Mouse (Mus musculus): ENCODE measurements around the gene Cd59a. TPM values are rescaled to one million over a fixed set of nuclear protein-coding genes. Genes with fewer than 3 reads are reported as not detected.
"Not testable (repeated sequence)": the region's sequence is repeated elsewhere in the genome, so short reads cannot be mapped to it uniquely, and the experiment has no call there.

Cd59a gene
- polyA plus RNA-seq, 1 experiment from 2014 or later = 27.8 TPM

- Histone ChIP-seq H3K4me2 (ENCODE audit: low read depth, low read length) (no peak overlapping the region), H3K36me3 (ENCODE audit: control insufficient read depth, insufficient read depth, low read length) (no peaks in the 10 kb centered on the region), H3K4me1 (replicated peaks; ENCODE audit: control insufficient read depth, insufficient read depth, low read length) (no peaks in the 10 kb centered on the region), H3K27ac (ENCODE audit: low read length) (no peak overlapping the region), H3K4me3 (ENCODE audit: low read length) (no peak overlapping the region), H3K27me3 (ENCODE audit: control insufficient read depth, insufficient read depth, low read depth, low read length) (no peaks in the 10 kb centered on the region), H3K9me3 (ENCODE audit: control insufficient read depth, low read length) (no peaks in the 10 kb centered on the region), H3K9ac (ENCODE audit: low read length) (no peak overlapping the region)
- ATAC-seq (ENCODE audit: low read depth) = no peak
- 74% methylated on average over 3 of the region's 3 CpGs for WGBS
Measured at GRCm38 (mm10) chr2:104114898-104115297, 19.3 kb downstream of the Cd59a start.

- ATAC-seq (ENCODE audit: low read depth); H3K27me3 ChIP-seq (ENCODE audit: control insufficient read depth, insufficient read depth, low read depth, low read length); H3K9me3 ChIP-seq (ENCODE audit: control insufficient read depth, low read length); H3K27ac ChIP-seq (ENCODE audit: low read length); H3K4me2 ChIP-seq (ENCODE audit: low read depth, low read length); H3K36me3 ChIP-seq (ENCODE audit: control insufficient read depth, insufficient read depth, low read length); H3K4me1 ChIP-seq (replicated peaks; ENCODE audit: control insufficient read depth, insufficient read depth, low read length); H3K4me3 ChIP-seq (ENCODE audit: low read length); H3K9ac ChIP-seq (ENCODE audit: low read length): not testable (repeated sequence)
Measured at GRCm38 (mm10) chr2:104117173-104117572, 21.6 kb downstream of the Cd59a start.

- no peak overlapping the region for H3K4me2 ChIP-seq (ENCODE audit: low read depth, low read length)
- H3K4me1 ChIP-seq (replicated peaks; ENCODE audit: control insufficient read depth, insufficient read depth, low read length) = peaks cover 5% of the 10 kb centered on the region
- ATAC-seq (ENCODE audit: low read depth) = no peak
- H3K9ac ChIP-seq (ENCODE audit: low read length) = no peak overlapping the region
- no peaks in the 10 kb centered on the region for H3K36me3 ChIP-seq (ENCODE audit: control insufficient read depth, insufficient read depth, low read length)
- 68% methylated on average over 1 of the region's 1 CpGs for WGBS
- no peak overlapping the region for H3K27ac ChIP-seq (ENCODE audit: low read length)
- H3K9me3 ChIP-seq (ENCODE audit: control insufficient read depth, low read length) = no peaks in the 10 kb centered on the region
- H3K4me3 ChIP-seq (ENCODE audit: low read length) = no peak overlapping the region
- no peaks in the 10 kb centered on the region; the same call in 1 of the 2 replicates for H3K27me3 ChIP-seq (ENCODE audit: control insufficient read depth, insufficient read depth, low read depth, low read length)
Measured at GRCm38 (mm10) chr2:104119097-104119496, 23.5 kb downstream of the Cd59a start.

- no peak overlapping the region for H3K27ac ChIP-seq (ENCODE audit: low read length)
- no peak overlapping the region for H3K4me2 ChIP-seq (ENCODE audit: low read depth, low read length)
- no peaks in the 10 kb centered on the region; the same call in 1 of the 2 replicates for H3K27me3 ChIP-seq (ENCODE audit: control insufficient read depth, insufficient read depth, low read depth, low read length)
- H3K4me3 ChIP-seq (ENCODE audit: low read length) = no peak overlapping the region
- 53% methylated on average over 6 of the region's 6 CpGs for WGBS
- no peak for ATAC-seq (ENCODE audit: low read depth)
- no peaks in the 10 kb centered on the region for H3K9me3 ChIP-seq (ENCODE audit: control insufficient read depth, low read length)
- no peak overlapping the region for H3K9ac ChIP-seq (ENCODE audit: low read length)
- H3K4me1 ChIP-seq (replicated peaks; ENCODE audit: control insufficient read depth, insufficient read depth, low read length) = peaks cover 5% of the 10 kb centered on the region
- no peaks in the 10 kb centered on the region for H3K36me3 ChIP-seq (ENCODE audit: control insufficient read depth, insufficient read depth, low read length)
Measured at GRCm38 (mm10) chr2:104120312-104120711, 24.7 kb downstream of the Cd59a start.

GRCm38 (mm10) chr2:104121681-104122504 lies 26.3 kb downstream of the Cd59a start:
- Histone ChIP-seq H3K9me3 (ENCODE audit: control insufficient read depth, low read length) (no peaks in the 10 kb centered on the region), H3K36me3 (ENCODE audit: control insufficient read depth, insufficient read depth, low read length) (no peaks in the 10 kb centered on the region), H3K27me3 (ENCODE audit: control insufficient read depth, insufficient read depth, low read depth, low read length) (no peaks in the 10 kb centered on the region; the same call in 1 of the 2 replicates), H3K4me2 (ENCODE audit: low read depth, low read length) (peak overlapping the region; percentile 95), H3K4me1 (replicated peaks; ENCODE audit: control insufficient read depth, insufficient read depth, low read length) (peaks cover 5% of the 10 kb centered on the region), H3K9ac (ENCODE audit: low read length) (no peak overlapping the region), H3K27ac (ENCODE audit: low read length) (peak overlapping the region; percentile 67), H3K4me3 (ENCODE audit: low read length) (peak overlapping the region; percentile 74)
- no peak; the same call in 1 of the 2 replicates for ATAC-seq (ENCODE audit: low read depth)
- 66% methylated on average over 8 of the region's 8 CpGs for WGBS

GRCm38 (mm10) chr2:104122505-104123378 lies 27.1 kb downstream of the Cd59a start, which contains the start of gene A930018P22Rik:
Gene A930018P22Rik, plus strand, starts transcription at chr2:104122769.
- peak within 1 kb of the TSS; percentile 64 for H3K9ac ChIP-seq (ENCODE audit: low read length)
- no peaks in the 10 kb centered on the region for H3K36me3 ChIP-seq (ENCODE audit: control insufficient read depth, insufficient read depth, low read length)
- H3K4me2 ChIP-seq (ENCODE audit: low read depth, low read length) = peak within 1 kb of the TSS; percentile 95
- no peaks in the 10 kb centered on the region; the same call in 1 of the 2 replicates for H3K27me3 ChIP-seq (ENCODE audit: control insufficient read depth, insufficient read depth, low read depth, low read length)
- H3K9me3 ChIP-seq (ENCODE audit: control insufficient read depth, low read length) = no peaks in the 10 kb centered on the region
- H3K4me1 ChIP-seq (replicated peaks; ENCODE audit: control insufficient read depth, insufficient read depth, low read length) = peaks cover 5% of the 10 kb centered on the region
- H3K27ac ChIP-seq (ENCODE audit: low read length) = peak within 1 kb of the TSS; percentile 67
- peak within 1 kb of the TSS; percentile 74 for H3K4me3 ChIP-seq (ENCODE audit: low read length)
- peak; percentile 96 for ATAC-seq (ENCODE audit: low read depth)
- WGBS = under 1% methylated on average over 74 of the region's 74 CpGs

- H3K9me3 ChIP-seq (ENCODE audit: control insufficient read depth, low read length) = no peaks in the 10 kb centered on the region
- peak overlapping the region; percentile 95 for H3K4me2 ChIP-seq (ENCODE audit: low read depth, low read length)
- no peaks in the 10 kb centered on the region for H3K36me3 ChIP-seq (ENCODE audit: control insufficient read depth, insufficient read depth, low read length)
- peaks cover 5% of the 10 kb centered on the region for H3K4me1 ChIP-seq (replicated peaks; ENCODE audit: control insufficient read depth, insufficient read depth, low read length)
- no peaks in the 10 kb centered on the region; the same call in 1 of the 2 replicates for H3K27me3 ChIP-seq (ENCODE audit: control insufficient read depth, insufficient read depth, low read depth, low read length)
- H3K4me3 ChIP-seq (ENCODE audit: low read length) = peak overlapping the region; percentile 74; the same call in 1 of the 2 replicates
- WGBS = 32% methylated on average over 3 of the region's 3 CpGs
- ATAC-seq (ENCODE audit: low read depth) = peak; percentile 1; the same call in 1 of the 2 replicates
- no peak overlapping the region for H3K9ac ChIP-seq (ENCODE audit: low read length)
- no peak overlapping the region for H3K27ac ChIP-seq (ENCODE audit: low read length)
Measured at GRCm38 (mm10) chr2:104123540-104123939, 27.9 kb downstream of the Cd59a start.

GRCm38 (mm10) chr2:104124071-104124470 lies 28.5 kb downstream of the Cd59a start:
- no peak overlapping the region for H3K4me2 ChIP-seq (ENCODE audit: low read depth, low read length)
- H3K36me3 ChIP-seq (ENCODE audit: control insufficient read depth, insufficient read depth, low read length) = no peaks in the 10 kb centered on the region
- H3K27me3 ChIP-seq (ENCODE audit: control insufficient read depth, insufficient read depth, low read depth, low read length) = no peaks in the 10 kb centered on the region; the same call in 1 of the 2 replicates
- WGBS = 67% methylated on average over 5 of the region's 5 CpGs
- no peak for ATAC-seq (ENCODE audit: low read depth)
- H3K9ac ChIP-seq (ENCODE audit: low read length) = no peak overlapping the region
- no peak overlapping the region for H3K4me3 ChIP-seq (ENCODE audit: low read length)
- H3K9me3 ChIP-seq (ENCODE audit: control insufficient read depth, low read length) = no peaks in the 10 kb centered on the region
- peaks cover 5% of the 10 kb centered on the region for H3K4me1 ChIP-seq (replicated peaks; ENCODE audit: control insufficient read depth, insufficient read depth, low read length)
- H3K27ac ChIP-seq (ENCODE audit: low read length) = no peak overlapping the region

Data from lung, embryonic 16.5 days (tissue).